Mouse (Mus musculus): ENCODE results near the gene Tgif2lx1. TPM values are rescaled to one million over a fixed set of nuclear protein-coding genes. Genes with fewer than 3 reads are reported as not detected.
"Not testable (repeated sequence)": the region's sequence is repeated elsewhere in the genome, so short reads cannot be mapped to it uniquely, and the experiment has no call there.

Gene Tgif2lx1
- polyA plus RNA-seq (2015; fragmentation: Nextera tagmentation; extraction: Ambion mirVana): not detected in 2 replicates

- not testable (repeated sequence) for DNase-seq (ENCODE audit: low spot score)
Observed at GRCm38 (mm10) chrX:118480637-118481036, at the start of gene Tgif2lx1. Tgif2lx1 (minus strand) TSS chrX:118480737.

Other genes starting within 250 kb of the Tgif2lx1 start
- gene Tgif2lx2, start 53.5 kb downstream of the Tgif2lx1 start, polyA plus RNA-seq (2015; fragmentation: Nextera tagmentation; extraction: Ambion mirVana): not detected in 2 replicates

All from thymus, postnatal 0 days (tissue).